ENCODE assay signal across 16 mouse cellular contexts in the genomic region with DNA sequence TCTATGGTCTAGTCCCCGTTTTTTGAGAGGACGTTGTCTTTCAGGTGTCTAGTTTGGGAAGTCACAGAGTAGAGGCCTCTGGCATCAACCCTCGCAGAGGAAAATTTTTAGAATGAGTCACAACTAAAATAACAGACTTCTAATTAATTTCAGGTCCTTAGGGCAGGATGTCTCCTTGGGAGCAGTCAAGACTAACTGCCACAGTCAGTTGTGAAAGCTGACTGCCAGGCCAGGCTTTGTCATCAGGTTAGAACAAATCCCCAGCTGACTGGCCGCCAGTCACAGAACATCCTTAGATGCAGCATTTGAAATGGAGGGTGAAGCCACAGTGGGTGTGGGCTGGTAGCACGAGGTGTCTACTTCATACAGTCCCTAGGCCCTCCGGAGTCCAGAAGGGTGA.
"Had no signal": no experiment of that assay in that cellular context is flagged by ENCODE, and none has a peak within 500 bp of the region (broad histone marks: within the 10 kb centered on the region; RNA-seq: fewer than 3 reads in every experiment).

No protein-coding gene starts in this region.

- H3K9ac ChIP-seq: limb, embryonic 12.5 days; limb, embryonic 15.5 days; liver, embryonic 14.5 days; liver, postnatal 0 days; lung, embryonic 14.5 days had no signal

- H3K4me2 ChIP-seq: limb, embryonic 12.5 days; limb, embryonic 15.5 days; liver, embryonic 11.5 days; lung, embryonic 14.5 days had no signal

- H3K4me1 ChIP-seq: limb, embryonic 12.5 days; limb, embryonic 15.5 days had no signal

- H3K9me3 ChIP-seq: limb, embryonic 15.5 days had no signal

- DNase-seq: kidney, adult 9 months; kidney, postnatal 14 days; kidney, postnatal 4 days; left cerebral cortex, postnatal 4 days; liver, postnatal 0 days; lung, embryonic 14.5 days; midbrain, embryonic 14.5 days; thymus, adult 2 months; thymus, postnatal 25 days had no signal

- H3K4me3 ChIP-seq: limb, embryonic 12.5 days; limb, embryonic 15.5 days had no signal

- H3K27ac ChIP-seq: limb, embryonic 12.5 days; limb, embryonic 15.5 days; liver, embryonic 14.5 days; macrophage; stomach, postnatal 0 days had no signal

- H3K27me3 ChIP-seq: limb, embryonic 12.5 days; limb, embryonic 15.5 days had no signal

- H3K36me3 ChIP-seq: limb, embryonic 12.5 days; limb, embryonic 15.5 days had no signal

- ATAC-seq: liver, postnatal 0 days; lung, postnatal 0 days had no signal
